Mouse (Mus musculus) kidney, postnatal 10 days (tissue): ENCODE results near the gene H2-Eb2.

Source experiments
- DNase-seq: peaks from one replicate; pipeline ENCODE4 v3.0.0; 2021; ENCODE audit warnings: mixed read lengths

Gene H2-Eb2

DNA sequence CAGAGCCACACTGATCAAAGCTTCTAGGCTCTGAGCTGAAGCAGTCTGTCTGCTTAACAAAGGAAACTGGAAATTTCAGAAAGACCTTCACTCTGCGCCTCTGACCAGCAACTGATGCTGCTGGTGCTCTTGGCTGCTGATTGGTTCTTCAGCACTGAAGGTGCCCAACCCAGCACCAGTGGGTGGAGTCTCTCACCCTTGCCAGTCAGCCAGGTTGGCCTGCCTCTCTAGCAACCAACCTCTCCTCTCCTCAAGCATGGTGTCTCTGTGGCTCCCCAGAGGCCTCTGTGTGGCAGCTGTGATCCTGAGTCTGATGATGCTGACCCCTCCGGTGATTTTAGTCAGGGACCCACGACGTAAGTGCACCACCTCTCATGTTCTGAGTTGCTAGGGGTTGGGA is at the start of gene H2-Eb2:
Gene H2-Eb2, plus strand, starts transcription at position 230 of the 400 bp plus-strand sequence.
- DNase-seq, result no peak

GRCm38 (mm10) chr17:34280499-34281038 is 44.9 kb upstream of the H2-Eb2 start:
- no peak for DNase-seq

GRCm38 (mm10) chr17:34281836-34282235 is 43.6 kb upstream of the H2-Eb2 start:
- DNase-seq, result no peak

- DNase-seq, result no peak
Measured at GRCm38 (mm10) chr17:34285371-34285770, 40.1 kb upstream of the H2-Eb2 start.

- DNase-seq, result peak; percentile 66
Measured at GRCm38 (mm10) chr17:34285848-34286247, 39.6 kb upstream of the H2-Eb2 start.

DNA sequence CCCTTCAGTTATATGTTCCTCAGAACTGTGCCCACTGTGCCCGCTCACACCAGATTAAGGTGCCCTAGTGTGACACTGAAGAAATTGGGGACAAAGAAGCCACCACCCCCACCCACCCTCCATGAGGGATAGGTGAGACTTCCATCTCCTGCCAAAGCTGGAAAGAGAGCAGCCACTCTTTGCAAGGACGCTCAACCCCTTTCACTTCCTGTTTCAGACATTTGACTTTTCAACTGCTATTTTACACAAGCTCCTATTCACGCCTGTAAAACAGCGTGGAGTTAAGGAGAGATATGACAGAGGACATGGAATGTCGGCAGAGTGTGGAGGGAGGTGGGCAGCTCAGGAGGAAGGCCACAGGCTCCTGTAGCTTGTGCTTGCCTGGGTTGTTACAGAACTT is 39.0 kb upstream of the H2-Eb2 start:
- DNase-seq, result no peak

GRCm38 (mm10) chr17:34286999-34287398 is 38.5 kb upstream of the H2-Eb2 start:
- no peak for DNase-seq

DNA sequence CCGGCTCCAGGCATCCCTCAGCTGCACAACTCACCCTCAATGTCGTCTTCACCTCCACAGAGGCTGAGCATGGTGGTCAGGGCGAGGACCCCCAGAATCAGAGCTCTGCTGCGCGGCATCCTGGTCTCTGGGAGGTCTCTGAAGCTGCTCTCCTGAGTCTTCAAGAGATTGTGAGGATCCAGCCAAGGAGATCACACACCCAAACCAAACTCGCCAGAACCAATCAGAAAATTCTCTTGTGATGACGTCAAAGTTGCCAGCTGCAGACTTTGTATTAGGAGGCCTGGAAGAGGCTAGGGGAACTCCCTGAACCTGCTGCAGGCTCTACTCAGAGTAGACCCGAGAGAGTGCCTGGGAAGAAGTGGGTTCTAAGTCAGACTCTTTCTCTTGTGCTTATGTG is 37.8 kb upstream of the H2-Eb2 start, which contains the start of gene H2-Aa:
Gene H2-Aa, minus strand, starts transcription at position 176 of the 400 bp plus-strand sequence.
- peak; percentile 84 for DNase-seq

DNA sequence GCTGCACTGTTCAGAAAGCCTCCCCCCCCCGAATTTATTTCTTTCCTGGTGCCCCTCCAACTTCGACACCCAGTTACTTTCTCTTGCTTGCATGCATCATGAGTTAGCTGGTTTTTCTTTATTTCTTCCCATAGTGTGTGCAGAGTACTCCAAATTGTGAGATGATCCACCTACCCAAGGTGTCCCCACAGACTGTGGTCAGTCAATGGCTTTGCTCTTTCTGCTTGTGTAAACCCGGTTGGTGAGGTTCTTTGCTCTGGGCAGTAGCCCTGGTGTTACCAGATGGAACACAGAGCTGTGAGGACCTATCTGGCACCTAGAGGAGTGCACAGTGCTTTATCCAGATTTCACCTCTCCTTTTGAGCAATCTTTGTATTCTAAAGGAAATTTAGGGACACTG is 37.3 kb upstream of the H2-Eb2 start:
- no peak for DNase-seq

DNA sequence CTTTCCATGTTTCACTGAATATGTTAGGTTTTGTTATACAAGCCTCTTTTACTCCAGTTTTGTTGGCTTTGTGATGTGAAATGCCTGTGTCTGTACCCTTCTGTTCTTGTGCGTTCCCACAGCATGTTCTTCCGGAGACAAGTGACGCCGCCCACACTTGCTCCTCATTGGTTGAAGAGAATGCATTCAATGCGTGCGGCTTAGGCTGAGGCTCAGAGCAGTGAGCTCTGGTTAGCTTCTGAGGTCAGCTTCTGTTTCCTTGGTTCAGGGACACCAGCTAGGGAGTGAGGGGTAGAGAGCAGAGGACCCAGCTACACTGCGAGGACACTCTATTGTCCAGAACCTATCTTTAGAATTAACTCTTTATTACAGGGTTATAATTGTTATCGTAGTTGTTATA is 33.9 kb upstream of the H2-Eb2 start:
- DNase-seq, result peak; percentile 89

DNA sequence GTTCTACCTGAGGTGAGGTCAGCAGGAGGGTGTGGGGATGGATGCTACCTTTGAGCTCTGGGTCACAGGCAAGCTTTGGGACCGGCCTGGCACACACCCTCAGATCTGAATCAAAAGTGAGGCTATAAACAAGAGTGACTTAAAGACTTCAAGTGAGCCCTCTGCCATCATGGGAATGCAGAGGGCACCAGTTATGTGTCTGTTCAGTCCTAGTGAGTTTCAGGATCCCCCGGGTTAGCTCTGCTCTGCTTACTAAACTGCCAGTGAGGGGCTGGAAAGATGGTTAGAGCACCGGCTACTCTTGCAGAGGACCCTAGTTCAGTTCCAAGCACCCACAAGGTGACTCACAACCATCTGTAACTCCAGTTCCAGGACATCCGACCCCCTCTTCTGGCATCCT is 32.9 kb upstream of the H2-Eb2 start:
- no peak for DNase-seq

DNA sequence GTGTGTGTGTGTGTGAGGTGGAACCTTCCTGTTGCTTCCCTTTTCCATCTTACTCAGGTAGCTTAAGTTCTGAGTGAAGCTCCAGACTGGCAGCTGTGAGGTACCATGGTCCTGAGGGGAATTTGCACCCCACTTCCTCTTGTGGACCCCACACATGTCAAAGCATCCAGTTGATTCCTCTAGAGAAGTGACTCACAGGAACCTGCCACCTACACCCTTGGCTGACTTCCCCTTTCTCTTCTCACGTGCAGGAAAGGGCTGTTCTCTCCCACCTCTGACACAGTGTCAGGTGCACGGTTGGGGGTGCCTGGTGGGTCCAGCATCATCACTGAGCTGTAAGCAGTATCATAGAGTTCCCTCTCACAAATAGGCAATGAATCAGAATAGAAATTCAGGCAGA is 31.9 kb upstream of the H2-Eb2 start:
- DNase-seq, result no peak

GRCm38 (mm10) chr17:34294249-34294648 is 31.2 kb upstream of the H2-Eb2 start:
- DNase-seq, result no peak

DNA sequence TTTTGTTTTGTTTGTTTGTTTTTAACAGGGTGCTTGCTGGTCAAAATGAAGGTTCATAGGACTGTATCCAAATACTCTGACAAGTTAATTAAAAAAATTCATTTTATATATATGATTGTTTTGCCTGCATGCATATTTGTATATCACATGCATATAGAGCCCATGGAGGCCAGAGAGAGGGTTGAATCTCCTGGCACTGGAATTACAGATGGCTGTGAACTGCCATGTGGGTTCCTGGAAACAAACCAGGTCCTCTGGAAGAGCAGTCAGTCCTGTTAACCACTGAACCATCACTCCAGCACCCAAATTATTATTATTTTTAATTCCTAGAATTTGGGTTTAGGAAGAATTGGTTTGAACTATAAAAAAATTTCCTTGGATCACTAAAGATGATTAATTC is 30.2 kb upstream of the H2-Eb2 start:
- DNase-seq, result no peak

DNA sequence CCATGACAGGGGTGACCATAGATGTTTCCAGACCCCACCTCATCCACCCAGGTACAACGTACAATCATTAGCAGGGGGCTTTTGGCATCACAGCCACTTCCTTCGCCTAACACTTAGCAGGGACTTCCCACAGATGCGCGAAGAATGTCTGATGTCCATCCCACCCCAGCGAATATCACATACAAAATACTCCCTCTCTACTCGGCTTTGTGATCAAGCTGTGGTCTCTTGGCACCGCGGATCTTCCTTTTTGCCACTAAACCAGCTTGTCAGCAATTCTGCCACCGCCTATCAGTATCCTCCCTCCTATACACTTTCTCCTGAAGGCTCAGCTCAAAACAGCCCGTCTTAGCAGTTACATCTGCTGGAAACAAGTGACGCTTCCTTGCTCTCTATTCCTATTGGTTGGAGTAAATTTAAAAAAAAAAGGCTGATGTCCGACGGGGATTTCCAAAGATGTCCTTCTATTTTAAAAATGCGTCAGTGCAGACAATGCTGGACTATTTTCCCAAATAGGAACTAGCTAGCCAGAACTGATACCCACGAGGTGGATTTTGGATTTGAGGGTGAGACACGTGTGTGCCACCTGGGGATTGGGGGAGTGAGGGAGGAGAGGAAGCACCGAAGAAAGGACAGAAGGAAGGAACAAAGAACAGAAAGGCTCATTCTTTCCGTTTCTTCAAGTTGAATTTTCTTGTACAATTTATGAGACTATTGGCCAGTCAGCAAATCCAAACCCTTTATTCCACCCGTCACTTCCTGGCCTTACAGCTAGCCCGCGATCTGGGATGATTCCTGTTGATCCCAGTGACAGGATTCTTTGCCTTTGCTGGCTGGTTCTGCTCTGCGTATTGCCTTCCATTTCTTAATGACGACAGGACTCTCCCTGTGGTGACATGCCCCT is 29.3 kb upstream of the H2-Eb2 start:
- peak; percentile 37 for DNase-seq

DNA sequence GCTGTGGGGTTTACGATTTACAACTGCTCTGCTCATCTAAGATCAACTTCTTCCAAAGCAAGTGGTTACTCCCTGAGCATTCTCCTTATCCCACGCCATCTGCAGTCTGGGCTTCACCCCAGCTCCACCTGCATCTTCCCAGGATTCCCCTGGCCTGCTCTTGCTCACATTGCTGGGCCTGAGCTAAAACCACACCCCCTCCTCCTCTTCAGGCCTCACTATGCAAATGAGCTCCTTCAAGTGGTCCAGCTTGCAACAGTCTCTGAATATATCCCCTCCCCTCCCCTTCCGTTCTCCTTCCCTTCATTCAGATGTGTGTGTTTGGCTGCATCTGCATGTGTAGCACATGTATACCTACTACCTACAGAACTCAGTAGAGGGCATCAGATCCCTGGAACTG is 26.1 kb upstream of the H2-Eb2 start:
- no peak for DNase-seq

DNA sequence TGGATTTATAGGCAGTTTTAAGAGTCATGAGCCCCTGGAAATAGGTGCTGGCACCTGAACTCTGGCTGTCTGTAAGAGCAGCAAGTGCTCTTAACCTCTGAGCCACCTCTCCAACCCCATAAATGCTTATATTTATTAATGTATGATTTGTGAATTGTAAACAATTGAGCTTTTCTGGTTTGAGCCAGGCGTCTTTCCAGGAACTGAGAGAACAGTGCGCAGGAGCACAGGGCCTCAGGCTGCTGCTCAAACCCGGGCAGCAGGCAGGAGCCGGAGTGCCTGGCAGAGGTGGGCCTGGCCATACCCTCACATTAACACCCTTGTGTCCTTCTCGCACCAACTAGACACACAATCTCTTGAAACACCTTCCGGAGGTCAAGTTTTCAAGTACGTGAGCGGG is 25.4 kb upstream of the H2-Eb2 start:
- no peak for DNase-seq

DNA sequence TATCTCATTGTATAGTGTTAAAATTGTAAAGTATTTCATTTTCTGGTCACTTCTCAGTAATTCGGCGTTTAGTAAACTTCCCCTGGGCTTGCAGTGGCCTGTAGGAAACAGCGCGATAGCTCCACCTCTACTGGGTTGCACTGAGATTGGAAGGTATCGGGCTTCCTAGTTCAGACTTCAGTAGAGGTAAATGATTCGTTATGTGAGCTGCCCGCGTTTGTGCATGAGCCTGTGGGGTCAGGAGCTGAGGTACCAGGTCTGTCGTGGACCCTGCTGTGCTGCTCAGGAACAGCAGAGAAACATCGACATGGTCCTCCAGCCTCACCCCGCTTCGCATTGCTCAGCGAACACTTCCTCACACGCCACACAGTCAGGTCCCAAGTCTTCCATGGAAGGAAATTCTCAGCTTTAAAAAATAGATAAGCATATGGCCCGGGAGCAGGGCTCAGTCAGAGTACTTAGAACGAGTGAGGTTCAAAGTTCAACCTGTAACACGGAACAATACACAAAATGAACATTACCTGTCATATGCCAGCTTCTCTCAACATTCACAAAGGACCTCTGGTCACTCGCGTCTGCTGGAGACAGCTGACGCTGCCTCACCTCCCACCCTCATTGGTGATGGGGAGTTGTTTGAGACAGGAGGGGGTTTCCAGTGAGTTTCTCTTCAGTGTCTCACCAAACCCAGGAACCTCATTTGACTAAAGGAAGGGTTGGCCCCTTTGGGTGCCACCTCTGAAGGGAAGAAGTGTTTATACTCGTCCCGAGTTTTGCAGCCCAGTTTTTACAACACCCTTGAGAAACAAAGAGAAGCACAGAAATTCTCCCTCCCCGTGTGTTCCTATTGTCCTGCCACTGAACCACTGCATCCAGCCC is 24.5 kb upstream of the H2-Eb2 start:
- no peak for DNase-seq

DNA sequence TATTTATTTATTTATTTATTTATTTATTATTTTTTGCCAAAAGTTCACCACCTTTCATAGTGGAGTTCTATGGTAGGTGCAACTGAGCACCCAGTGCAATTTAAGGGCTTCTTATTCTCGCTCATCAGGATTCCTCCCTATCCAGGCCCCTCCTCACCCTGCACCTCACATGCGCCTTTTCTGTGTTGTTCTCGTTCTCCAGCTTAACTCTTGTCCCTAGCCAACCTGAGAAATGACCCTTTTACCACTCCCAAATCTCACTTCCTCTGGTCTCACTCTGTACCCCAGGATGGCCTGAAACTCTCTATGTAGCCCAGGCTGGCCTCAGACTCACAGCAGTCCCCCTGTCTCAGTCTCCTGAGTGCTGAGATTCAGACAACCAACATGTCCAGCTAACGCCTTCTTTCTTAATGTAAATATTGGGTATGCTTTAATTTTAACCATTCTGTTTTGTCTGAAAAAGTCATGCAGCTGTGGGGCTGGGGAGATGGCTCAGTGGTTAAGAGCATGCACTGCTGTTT is 23.7 kb upstream of the H2-Eb2 start:
- DNase-seq, result no peak

- no peak for DNase-seq
Measured at GRCm38 (mm10) chr17:34303789-34304188, 21.7 kb upstream of the H2-Eb2 start.

DNA sequence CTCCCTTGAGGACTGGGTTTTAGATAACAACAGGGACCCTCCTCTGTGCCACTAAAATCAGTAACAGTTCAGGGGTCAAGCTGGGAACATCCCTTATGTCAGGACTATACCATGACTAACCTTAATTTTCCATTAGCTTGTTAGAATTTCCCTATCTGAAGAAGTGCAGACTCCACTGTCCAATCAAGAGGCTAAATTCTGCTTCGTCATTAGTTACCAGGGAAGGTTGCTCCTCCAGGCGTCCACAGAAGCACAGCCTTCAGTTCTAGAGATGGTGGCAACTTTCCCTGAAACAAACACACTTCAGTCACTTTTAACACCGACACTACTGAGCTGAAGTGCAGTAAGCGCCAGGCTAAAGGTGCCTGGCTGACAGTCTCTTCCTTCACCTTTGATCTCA is 20.7 kb upstream of the H2-Eb2 start:
- DNase-seq, result peak; percentile 74

DNA sequence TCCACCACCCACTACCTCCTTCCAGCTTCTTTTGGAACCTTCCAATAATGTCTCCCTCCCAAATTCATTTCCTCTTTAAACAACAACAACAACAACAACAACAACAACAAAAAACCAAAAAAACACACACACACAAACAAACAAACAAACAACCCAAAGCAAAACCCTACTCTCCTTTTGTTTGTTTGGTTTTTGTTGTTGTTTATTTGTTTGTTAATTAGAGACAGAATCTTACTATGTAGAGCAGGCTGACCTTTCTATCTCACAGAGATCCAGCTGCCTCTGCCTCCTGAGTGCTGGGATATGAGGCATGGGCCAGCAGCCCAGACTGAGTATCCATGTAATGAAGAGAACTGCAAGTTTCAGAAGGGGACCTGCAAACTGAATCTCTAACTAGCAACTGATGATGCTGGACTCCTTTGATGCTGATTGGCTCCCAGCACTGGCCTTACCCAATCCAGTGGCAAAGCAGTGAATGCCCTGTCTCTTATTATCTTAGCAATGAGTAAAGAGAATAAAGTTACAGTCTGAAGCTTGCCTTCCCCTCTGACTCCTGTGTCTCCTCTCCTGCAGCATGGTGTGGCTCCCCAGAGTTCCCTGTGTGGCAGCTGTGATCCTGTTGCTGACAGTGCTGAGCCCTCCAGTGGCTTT is 20.0 kb upstream of the H2-Eb2 start, which contains the start of gene H2-Eb1:
Gene H2-Eb1, plus strand, starts transcription at position 488 of the 651 bp plus-strand sequence.
- peak; percentile 89 for DNase-seq

DNA sequence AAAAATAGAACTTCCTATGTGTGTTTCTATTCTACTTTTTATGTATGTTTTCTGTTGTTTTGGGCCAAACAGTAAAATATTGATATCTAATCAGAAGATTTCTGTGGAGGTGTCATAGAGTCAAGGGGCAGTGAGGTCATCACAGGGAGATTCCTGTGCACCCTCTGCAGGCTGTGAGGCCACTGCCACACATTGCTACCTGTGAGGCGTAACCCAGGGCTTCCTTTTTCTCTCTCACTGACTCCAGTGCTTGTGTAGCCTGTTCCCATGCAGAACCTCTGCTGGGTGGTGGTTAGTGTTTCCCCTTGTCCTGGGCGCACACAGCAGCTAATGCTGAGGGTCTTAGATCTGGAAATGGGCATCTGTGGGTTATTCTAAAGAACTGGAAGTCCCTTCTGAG is 19.1 kb upstream of the H2-Eb2 start:
- no peak for DNase-seq
